Mouse (Mus musculus) ES-Bruce4 (cell line): ENCODE measurements around the gene Ctnnbl1.

ENCODE experiments used
- CTCF ChIP-seq: IDR thresholded peaks from one replicate; pipeline ENCODE4 v1.8.1; 2011; ENCODE audit warnings: low read depth, low read length
- POLR2A ChIP-seq: IDR thresholded peaks from one replicate; pipeline ENCODE4 v1.8.1; 2011; ENCODE audit warnings: low read length; ENCODE audit not compliant: insufficient read depth

- TF ChIP-seq POLR2A = no peak
- TF ChIP-seq CTCF = no peak
Measured at GRCm38 (mm10) chr2:157799533-157799932, 62.3 kb downstream of the Ctnnbl1 start.
